Mouse (Mus musculus): Measurements from ENCODE around the gene Crhr2. TPM values are rescaled to one million over a fixed set of nuclear protein-coding genes. Genes with fewer than 3 reads are reported as not detected.
A peak's percentile ranks its signal among the peaks of the same experiment; 100 is the strongest.

Gene Crhr2
- polyA plus RNA-seq, 1 experiment from 2014 or later, result 0.64 TPM

DNA sequence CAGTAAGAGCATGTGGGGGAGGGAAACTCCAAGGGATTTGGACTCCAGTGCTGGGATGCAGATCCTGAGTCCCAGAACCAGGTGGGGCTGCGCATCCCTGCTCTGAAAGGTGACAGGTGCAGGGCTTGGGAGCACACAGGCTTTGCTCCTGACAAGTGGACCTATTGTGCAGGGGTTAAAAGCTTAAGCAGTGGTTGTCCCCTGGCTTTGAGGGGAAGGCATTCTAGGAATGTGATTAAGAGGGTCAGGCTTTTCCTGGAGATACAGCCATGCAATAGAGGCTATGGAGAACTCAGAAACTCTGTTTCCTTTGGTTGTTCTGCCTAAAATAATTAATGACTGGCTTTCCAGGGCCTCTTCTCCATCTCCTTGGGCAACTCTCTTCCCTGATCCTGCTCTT, 609 bp upstream of the Crhr2 start:
- no peak overlapping the region for H3K9ac ChIP-seq (ENCODE audit: low read depth, low read length)
- H3K4me1 ChIP-seq (ENCODE audit: control insufficient read depth, low read depth, low read length), result no peaks in the 10 kb centered on the region; the same call in 1 of the 2 replicates
- no peak overlapping the region for H3K27ac ChIP-seq (ENCODE audit: low read length)
- ATAC-seq (ENCODE audit: low read depth), result no peak
- no peaks in the 10 kb centered on the region for H3K27me3 ChIP-seq (ENCODE audit: control insufficient read depth, insufficient read depth, low read depth, low read length)
- no peak overlapping the region for H3K4me2 ChIP-seq (ENCODE audit: low read depth, low read length)
- H3K36me3 ChIP-seq (ENCODE audit: control insufficient read depth, insufficient read depth), result no peaks in the 10 kb centered on the region
- H3K4me3 ChIP-seq (ENCODE audit: low read depth, low read length), result no peak overlapping the region
- WGBS (ENCODE audit: insufficient replicate concordance), result 73% methylated on average over 1 of the region's 1 CpGs
- no peaks in the 10 kb centered on the region for H3K9me3 ChIP-seq (replicated peaks; ENCODE audit: control insufficient read depth, low read length)

DNA sequence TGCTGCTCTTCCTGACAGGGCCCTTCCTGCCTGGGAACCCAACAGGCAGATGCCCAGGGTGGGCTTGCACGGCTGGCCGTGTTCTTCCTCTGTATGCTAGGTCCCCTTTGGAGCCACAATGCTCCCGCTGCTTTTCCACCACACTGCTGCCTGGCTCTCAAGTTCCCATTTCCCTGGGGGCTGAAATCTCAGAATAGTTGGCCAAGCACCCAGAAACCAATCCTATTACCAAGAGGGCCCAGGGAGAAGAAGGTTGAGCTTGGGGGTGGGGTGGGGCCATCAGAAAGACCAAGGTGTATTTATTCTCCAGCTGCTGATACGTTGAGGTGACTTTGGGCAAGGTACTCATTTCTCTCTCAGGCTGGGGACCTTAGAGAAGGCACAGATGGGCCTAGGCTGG, 1.5 kb downstream of the Crhr2 start:
- Histone ChIP-seq H3K9ac (ENCODE audit: low read depth, low read length) (no peak overlapping the region), H3K4me2 (ENCODE audit: low read depth, low read length) (no peak overlapping the region), H3K27me3 (ENCODE audit: control insufficient read depth, insufficient read depth, low read depth, low read length) (no peaks in the 10 kb centered on the region), H3K9me3 (replicated peaks; ENCODE audit: control insufficient read depth, low read length) (no peaks in the 10 kb centered on the region), H3K36me3 (ENCODE audit: control insufficient read depth, insufficient read depth) (no peaks in the 10 kb centered on the region), H3K4me1 (ENCODE audit: control insufficient read depth, low read depth, low read length) (no peaks in the 10 kb centered on the region; the same call in 1 of the 2 replicates), H3K4me3 (ENCODE audit: low read depth, low read length) (no peak overlapping the region), H3K27ac (ENCODE audit: low read length) (no peak overlapping the region)
- WGBS (ENCODE audit: insufficient replicate concordance), result 66% methylated on average over 4 of the region's 4 CpGs
- ATAC-seq (ENCODE audit: low read depth), result no peak

DNA sequence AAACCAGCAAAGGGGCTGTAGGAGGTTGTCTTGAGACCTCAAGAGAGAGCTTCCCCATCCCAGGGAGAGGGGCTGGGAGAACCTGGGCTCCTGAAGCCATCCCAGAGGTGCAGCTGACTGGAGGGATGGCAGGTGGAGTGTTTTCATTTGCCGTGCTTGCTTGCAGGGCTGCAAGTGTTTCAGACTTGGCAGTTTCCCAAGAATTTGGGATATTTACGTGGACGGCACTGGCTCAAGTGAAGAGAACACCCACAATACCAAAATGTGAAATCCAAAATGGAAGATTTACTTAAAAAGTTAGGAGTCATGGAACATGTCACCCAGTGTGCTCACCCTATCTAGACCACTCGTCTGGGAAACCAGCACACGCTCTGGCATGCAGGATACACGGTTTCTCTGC, 2.2 kb downstream of the Crhr2 start:
- no peak overlapping the region for H3K4me2 ChIP-seq (ENCODE audit: low read depth, low read length)
- 59% methylated on average over 6 of the region's 6 CpGs for WGBS (ENCODE audit: insufficient replicate concordance)
- H3K4me1 ChIP-seq (ENCODE audit: control insufficient read depth, low read depth, low read length), result no peaks in the 10 kb centered on the region; the same call in 1 of the 2 replicates
- ATAC-seq (ENCODE audit: low read depth), result no peak
- H3K27me3 ChIP-seq (ENCODE audit: control insufficient read depth, insufficient read depth, low read depth, low read length), result no peaks in the 10 kb centered on the region
- no peaks in the 10 kb centered on the region for H3K9me3 ChIP-seq (replicated peaks; ENCODE audit: control insufficient read depth, low read length)
- no peak overlapping the region for H3K9ac ChIP-seq (ENCODE audit: low read depth, low read length)
- H3K27ac ChIP-seq (ENCODE audit: low read length), result no peak overlapping the region
- H3K36me3 ChIP-seq (ENCODE audit: control insufficient read depth, insufficient read depth), result no peaks in the 10 kb centered on the region
- no peak overlapping the region for H3K4me3 ChIP-seq (ENCODE audit: low read depth, low read length)

DNA sequence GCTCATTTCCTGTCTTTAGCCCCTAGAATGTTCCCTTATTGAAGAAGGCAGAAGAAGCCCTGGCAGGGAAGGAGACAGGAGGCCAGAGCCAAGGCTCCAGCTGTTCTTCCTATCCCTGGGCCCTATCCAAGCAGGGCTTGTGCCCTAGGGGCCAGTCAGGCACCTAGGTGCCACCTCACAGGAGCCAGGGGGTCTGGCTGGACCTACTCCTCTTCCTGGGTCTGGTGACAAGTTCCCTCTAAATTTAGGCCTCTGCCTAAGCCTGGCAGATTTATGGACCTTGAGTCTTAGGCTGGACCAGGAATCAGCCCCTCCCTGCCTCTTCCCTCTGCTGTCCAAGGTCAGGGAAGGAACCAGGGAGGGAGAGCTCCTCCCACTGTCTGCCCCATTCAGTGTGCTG, 4.4 kb downstream of the Crhr2 start:
- no peaks in the 10 kb centered on the region; the same call in 1 of the 2 replicates for H3K4me1 ChIP-seq (ENCODE audit: control insufficient read depth, low read depth, low read length)
- no peak for ATAC-seq (ENCODE audit: low read depth)
- H3K36me3 ChIP-seq (ENCODE audit: control insufficient read depth, insufficient read depth), result no peaks in the 10 kb centered on the region
- H3K9me3 ChIP-seq (replicated peaks; ENCODE audit: control insufficient read depth, low read length), result no peaks in the 10 kb centered on the region
- H3K4me3 ChIP-seq (ENCODE audit: low read depth, low read length), result no peak overlapping the region
- no peak overlapping the region for H3K27ac ChIP-seq (ENCODE audit: low read length)
- H3K4me2 ChIP-seq (ENCODE audit: low read depth, low read length), result no peak overlapping the region
- H3K9ac ChIP-seq (ENCODE audit: low read depth, low read length), result no peak overlapping the region
- no peaks in the 10 kb centered on the region for H3K27me3 ChIP-seq (ENCODE audit: control insufficient read depth, insufficient read depth, low read depth, low read length)

DNA sequence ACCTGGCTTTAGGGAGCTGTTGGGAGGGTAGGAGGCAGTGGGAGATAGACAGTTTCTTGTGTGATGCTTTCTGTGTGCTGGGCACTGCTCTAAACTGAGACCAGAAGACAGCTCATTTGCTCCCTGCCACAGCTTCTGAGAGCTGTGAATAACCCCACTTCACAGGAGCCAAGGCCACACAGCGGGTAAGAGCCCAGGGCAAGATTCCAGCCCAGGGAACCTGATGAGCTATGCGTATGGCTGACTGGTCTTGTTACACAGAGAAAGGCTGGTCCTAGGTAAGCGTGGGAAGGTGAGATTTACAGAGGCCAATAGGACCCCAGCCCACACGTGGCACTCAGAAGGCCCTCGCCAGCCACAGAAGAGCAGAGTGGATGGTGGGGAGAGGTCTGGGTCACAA, 6.2 kb downstream of the Crhr2 start:
- no peak overlapping the region for H3K9ac ChIP-seq (ENCODE audit: low read depth, low read length)
- H3K27ac ChIP-seq (ENCODE audit: low read length), result no peak overlapping the region
- WGBS (ENCODE audit: insufficient replicate concordance), result 58% methylated on average over 5 of the region's 5 CpGs
- no peak overlapping the region for H3K4me2 ChIP-seq (ENCODE audit: low read depth, low read length)
- no peaks in the 10 kb centered on the region for H3K36me3 ChIP-seq (ENCODE audit: control insufficient read depth, insufficient read depth)
- no peak for ATAC-seq (ENCODE audit: low read depth)
- H3K27me3 ChIP-seq (ENCODE audit: control insufficient read depth, insufficient read depth, low read depth, low read length), result no peaks in the 10 kb centered on the region
- no peak overlapping the region for H3K4me3 ChIP-seq (ENCODE audit: low read depth, low read length)
- H3K9me3 ChIP-seq (replicated peaks; ENCODE audit: control insufficient read depth, low read length), result no peaks in the 10 kb centered on the region
- H3K4me1 ChIP-seq (ENCODE audit: control insufficient read depth, low read depth, low read length), result no peaks in the 10 kb centered on the region

DNA sequence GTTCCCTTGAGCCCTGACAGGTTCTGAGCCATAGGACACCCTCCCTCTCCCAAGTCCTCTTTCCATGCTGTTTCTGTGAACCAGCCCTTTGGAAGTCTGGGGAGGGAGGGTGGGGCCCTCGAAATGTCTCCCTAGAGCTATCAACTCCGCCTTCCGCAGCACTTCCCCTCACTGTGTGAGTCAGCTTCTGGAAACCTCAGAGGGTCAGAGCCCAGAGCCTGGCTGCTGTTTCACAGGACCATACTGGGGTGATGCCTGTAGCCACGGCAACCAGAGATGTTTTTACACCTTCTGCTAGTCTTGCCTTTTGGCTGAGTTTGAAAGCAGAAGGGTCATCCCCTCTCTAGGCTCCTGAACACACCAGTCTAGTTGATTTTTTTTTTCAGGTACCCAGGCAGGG, 9.8 kb downstream of the Crhr2 start:
- WGBS (ENCODE audit: insufficient replicate concordance), result 16% methylated on average over 4 of the region's 4 CpGs
- Histone ChIP-seq H3K36me3 (ENCODE audit: control insufficient read depth, insufficient read depth) (no peaks in the 10 kb centered on the region), H3K9ac (ENCODE audit: low read depth, low read length) (no peak overlapping the region), H3K4me2 (ENCODE audit: low read depth, low read length) (no peak overlapping the region), H3K27me3 (ENCODE audit: control insufficient read depth, insufficient read depth, low read depth, low read length) (peaks cover 15% of the 10 kb centered on the region), H3K4me1 (ENCODE audit: control insufficient read depth, low read depth, low read length) (no peaks in the 10 kb centered on the region), H3K9me3 (replicated peaks; ENCODE audit: control insufficient read depth, low read length) (no peaks in the 10 kb centered on the region), H3K4me3 (ENCODE audit: low read depth, low read length) (no peak overlapping the region), H3K27ac (ENCODE audit: low read length) (no peak overlapping the region)
- ATAC-seq (ENCODE audit: low read depth), result no peak

DNA sequence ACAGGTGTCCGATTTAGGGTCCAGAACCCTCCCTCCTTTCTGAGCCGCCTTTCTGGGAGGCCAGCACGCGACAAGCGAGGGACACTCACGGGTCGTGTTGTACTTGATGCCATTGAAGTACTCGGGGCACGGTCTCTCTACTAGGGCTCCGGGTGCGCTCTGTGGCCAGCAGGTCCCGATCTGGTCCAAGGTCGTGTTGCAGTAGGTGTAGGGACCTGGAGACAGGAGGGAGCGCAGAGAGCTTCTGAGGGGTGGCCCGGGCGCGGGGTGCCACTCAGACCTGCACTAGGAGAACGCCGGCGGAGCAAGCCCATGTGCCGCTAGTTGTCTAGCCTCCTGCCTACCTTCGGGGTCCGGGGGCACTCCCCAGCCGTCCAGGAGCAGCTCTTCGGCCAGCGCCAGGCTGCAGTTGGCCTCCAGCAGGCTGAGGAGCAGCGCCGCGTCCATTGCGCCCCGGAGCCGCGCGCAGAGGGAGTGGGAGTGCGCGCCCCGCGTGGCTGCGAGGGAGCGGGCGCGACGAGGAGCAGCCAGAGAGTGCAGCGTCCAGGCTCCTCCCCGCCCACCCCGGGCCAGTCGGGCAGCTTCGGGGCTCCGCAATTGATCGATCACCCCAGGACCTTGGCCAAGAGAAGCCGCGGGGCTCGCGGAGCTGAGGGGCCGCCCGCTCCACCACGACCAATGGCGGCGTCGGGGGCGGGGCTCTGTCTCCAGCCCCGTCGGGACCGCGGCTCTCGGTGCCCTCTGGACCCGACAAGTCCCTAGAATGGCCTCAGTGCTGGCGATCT, 15.3 kb downstream of the Crhr2 start:
- Histone ChIP-seq H3K27me3 (ENCODE audit: control insufficient read depth, insufficient read depth, low read depth, low read length) (peaks cover 35% of the 10 kb centered on the region), H3K36me3 (ENCODE audit: control insufficient read depth, insufficient read depth) (no peaks in the 10 kb centered on the region), H3K9me3 (replicated peaks; ENCODE audit: control insufficient read depth, low read length) (no peaks in the 10 kb centered on the region), H3K4me1 (ENCODE audit: control insufficient read depth, low read depth, low read length) (no peaks in the 10 kb centered on the region), H3K27ac (ENCODE audit: low read length) (no peak overlapping the region), H3K9ac (ENCODE audit: low read depth, low read length) (no peak overlapping the region; the same call in 1 of the 2 replicates), H3K4me2 (ENCODE audit: low read depth, low read length) (peak overlapping the region; percentile 63), H3K4me3 (ENCODE audit: low read depth, low read length) (peak overlapping the region; percentile 47)
- 2% methylated on average over 68 of the region's 68 CpGs for WGBS (ENCODE audit: insufficient replicate concordance)
- peak; percentile 93 for ATAC-seq (ENCODE audit: low read depth)

DNA sequence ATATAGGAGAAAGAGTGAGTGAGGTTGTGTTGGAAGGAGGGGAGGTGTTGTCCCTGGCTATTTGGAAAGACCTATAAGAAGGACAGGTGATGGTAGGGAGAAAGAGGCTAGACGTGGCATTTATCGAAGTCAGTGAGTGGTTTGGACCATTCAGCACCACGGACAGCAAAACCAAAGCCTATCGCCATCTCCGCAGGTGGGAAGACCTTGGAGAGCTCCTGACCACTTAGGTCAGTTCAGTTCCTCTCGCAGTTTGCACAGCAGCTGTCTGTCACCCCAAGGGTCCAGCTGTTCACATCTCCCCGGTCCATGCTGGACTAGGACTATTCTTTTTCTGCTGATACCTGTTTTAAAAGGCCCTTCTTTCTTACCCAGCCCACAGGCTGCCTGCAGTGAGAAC, 24.5 kb downstream of the Crhr2 start:
- H3K9ac ChIP-seq (ENCODE audit: low read depth, low read length), result no peak overlapping the region
- H3K36me3 ChIP-seq (ENCODE audit: control insufficient read depth, insufficient read depth), result no peaks in the 10 kb centered on the region
- H3K4me2 ChIP-seq (ENCODE audit: low read depth, low read length), result no peak overlapping the region
- no peak overlapping the region for H3K27ac ChIP-seq (ENCODE audit: low read length)
- no peak overlapping the region for H3K4me3 ChIP-seq (ENCODE audit: low read depth, low read length)
- 12% methylated on average over 7 of the region's 7 CpGs for WGBS (ENCODE audit: insufficient replicate concordance)
- no peak for ATAC-seq (ENCODE audit: low read depth)
- no peaks in the 10 kb centered on the region for H3K4me1 ChIP-seq (ENCODE audit: control insufficient read depth, low read depth, low read length)
- no peaks in the 10 kb centered on the region for H3K27me3 ChIP-seq (ENCODE audit: control insufficient read depth, insufficient read depth, low read depth, low read length)
- no peaks in the 10 kb centered on the region for H3K9me3 ChIP-seq (replicated peaks; ENCODE audit: control insufficient read depth, low read length)

DNA sequence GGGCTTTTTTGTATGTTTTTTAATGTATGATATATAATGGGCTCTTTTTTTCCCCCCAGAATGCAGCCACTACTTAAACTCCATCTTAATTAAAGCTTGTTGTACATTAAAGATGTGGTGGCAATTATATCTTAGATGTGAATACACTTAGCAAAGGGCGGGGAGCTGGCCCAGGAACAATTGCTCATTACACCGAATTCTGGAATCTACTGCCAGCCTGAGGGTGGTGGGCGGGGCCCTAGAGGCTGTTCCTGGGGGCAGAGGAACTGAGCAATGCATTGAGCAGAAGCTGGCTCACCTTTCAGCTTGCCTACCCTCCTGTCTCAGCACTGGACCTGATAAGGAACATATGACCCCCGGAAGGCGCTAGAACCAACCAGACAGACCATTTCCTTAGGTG, 34.2 kb downstream of the Crhr2 start:
- no peak overlapping the region for H3K9ac ChIP-seq (ENCODE audit: low read depth, low read length)
- WGBS (ENCODE audit: insufficient replicate concordance), result 60% methylated on average over 5 of the region's 5 CpGs
- no peak overlapping the region for H3K4me3 ChIP-seq (ENCODE audit: low read depth, low read length)
- H3K4me1 ChIP-seq (ENCODE audit: control insufficient read depth, low read depth, low read length), result no peaks in the 10 kb centered on the region
- H3K9me3 ChIP-seq (replicated peaks; ENCODE audit: control insufficient read depth, low read length), result no peaks in the 10 kb centered on the region
- no peaks in the 10 kb centered on the region for H3K36me3 ChIP-seq (ENCODE audit: control insufficient read depth, insufficient read depth)
- no peak for ATAC-seq (ENCODE audit: low read depth)
- H3K27ac ChIP-seq (ENCODE audit: low read length), result no peak overlapping the region
- no peaks in the 10 kb centered on the region for H3K27me3 ChIP-seq (ENCODE audit: control insufficient read depth, insufficient read depth, low read depth, low read length)
- H3K4me2 ChIP-seq (ENCODE audit: low read depth, low read length), result no peak overlapping the region

Measured in liver, embryonic 16.5 days (tissue).